In genomic region chr5:4104341-4105040, GRCm38 (mm10) we compare ENCODE assay signal across 8 mouse cellular contexts. TPM values are rescaled to one million over a fixed set of nuclear protein-coding genes. Genes with fewer than 3 reads are reported as not detected.
DNase-seq lines count a peak whose midpoint lies in the region; ATAC-seq and TF ChIP-seq lines count a peak whose summit lies in the region.

Gene Cyp51, minus strand, starts transcription at chr5:4104746.

- H3K36me3 ChIP-seq in forebrain, embryonic 10.5 days (replicated peaks) = peaks cover 33% of the 10 kb centered on the region
- H3K36me3 ChIP-seq in heart, embryonic 15.5 days = peaks cover 21% of the 10 kb centered on the region
- H3K36me3 ChIP-seq in liver, embryonic 14.5 days (replicated peaks; ENCODE audit: control insufficient read depth, insufficient read depth, low read depth) = peaks cover 5% of the 10 kb centered on the region
- peaks cover 9% of the 10 kb centered on the region for H3K36me3 ChIP-seq in neural tube, embryonic 11.5 days (ENCODE audit: control insufficient read depth, insufficient read depth, low read length)
- H3K36me3 ChIP-seq in stomach, postnatal 0 days (ENCODE audit: control insufficient read depth, insufficient read depth, low read length) = peaks cover 7% of the 10 kb centered on the region

- no peak for TF ChIP-seq CTCF in liver, embryonic 14.5 days (IDR thresholded peaks at IDR 0.05; ENCODE audit: low read depth)
- TF ChIP-seq CTCF in stomach, postnatal 0 days (IDR thresholded peaks at IDR 0.05; ENCODE audit: low read depth) = peak; percentile 8; the same call in 1 of the 2 replicates

- H3K4me3 ChIP-seq in forebrain, embryonic 10.5 days = peak within 1 kb of the TSS; percentile 89
- peak within 1 kb of the TSS; percentile 67 for H3K4me3 ChIP-seq in heart, embryonic 15.5 days
- peak within 1 kb of the TSS; percentile 86 for H3K4me3 ChIP-seq in liver, embryonic 14.5 days (ENCODE audit: insufficient read depth in 1 of 2, low read depth in 2 of 2, low read length in 2 of 2)
- peak within 1 kb of the TSS; percentile 97 for H3K4me3 ChIP-seq in neural tube, embryonic 11.5 days (ENCODE audit: low read depth, low read length)
- peak within 1 kb of the TSS; percentile 96 for H3K4me3 ChIP-seq in stomach, postnatal 0 days (ENCODE audit: low read depth, low read length)

- H3K4me1 ChIP-seq in forebrain, embryonic 10.5 days = peaks cover 22% of the 10 kb centered on the region
- peaks cover 8% of the 10 kb centered on the region for H3K4me1 ChIP-seq in heart, embryonic 15.5 days (replicated peaks)
- H3K4me1 ChIP-seq in liver, embryonic 14.5 days (replicated peaks; ENCODE audit: control insufficient read depth in 2 of 2, insufficient read depth in 2 of 2, low read length in 1 of 2) = peaks cover 0 to 4% of the 10 kb centered on the region in 2 experiments; a peak in 2 of 4 replicates
- H3K4me1 ChIP-seq in neural tube, embryonic 11.5 days (ENCODE audit: control insufficient read depth, insufficient read depth, low read length) = peaks cover 8% of the 10 kb centered on the region; the same call in 1 of the 2 replicates
- no peaks in the 10 kb centered on the region; the same call in 1 of the 2 replicates for H3K4me1 ChIP-seq in stomach, postnatal 0 days (replicated peaks; ENCODE audit: control insufficient read depth, insufficient read depth)

- H3K9me3 ChIP-seq in forebrain, embryonic 10.5 days = peaks cover 5% of the 10 kb centered on the region; the same call in 1 of the 2 replicates
- no peaks in the 10 kb centered on the region for H3K9me3 ChIP-seq in heart, embryonic 15.5 days (replicated peaks)
- H3K9me3 ChIP-seq in liver, embryonic 14.5 days (ENCODE audit: control insufficient read depth, low read length) = no peaks in the 10 kb centered on the region
- H3K9me3 ChIP-seq in neural tube, embryonic 11.5 days (ENCODE audit: control insufficient read depth, low read length) = no peaks in the 10 kb centered on the region
- H3K9me3 ChIP-seq in stomach, postnatal 0 days (ENCODE audit: control insufficient read depth, low read length) = no peaks in the 10 kb centered on the region

- peak within 1 kb of the TSS; percentile 78 for H3K9ac ChIP-seq in heart, embryonic 15.5 days
- H3K9ac ChIP-seq in liver, embryonic 14.5 days (replicated peaks) = peak within 1 kb of the TSS; percentile 62
- peak within 1 kb of the TSS; percentile 80 for H3K9ac ChIP-seq in neural tube, embryonic 11.5 days (ENCODE audit: low read length)
- peak within 1 kb of the TSS; percentile 79 for H3K9ac ChIP-seq in stomach, postnatal 0 days (ENCODE audit: low read length)

- H3K4me2 ChIP-seq in heart, embryonic 15.5 days = peak within 1 kb of the TSS; percentile 90
- H3K4me2 ChIP-seq in liver, embryonic 14.5 days (ENCODE audit: low read depth) = peak within 1 kb of the TSS; percentile 80
- peak within 1 kb of the TSS; percentile 73 for H3K4me2 ChIP-seq in neural tube, embryonic 11.5 days (ENCODE audit: low read depth)
- peak within 1 kb of the TSS; percentile 94 for H3K4me2 ChIP-seq in stomach, postnatal 0 days (replicated peaks; ENCODE audit: low read depth)

- no peak for TF ChIP-seq EP300 in liver, embryonic 14.5 days (IDR thresholded peaks at IDR 0.05; ENCODE audit: low read depth)
- no peak for TF ChIP-seq EP300 in stomach, postnatal 0 days (optimal IDR thresholded peaks at IDR 0.05)

- peak; percentile 91 for ATAC-seq in CD4-positive, CD25-positive, alpha-beta regulatory T cell, adult 4 months
- ATAC-seq in heart, embryonic 15.5 days (replicated peaks; ENCODE audit: insufficient number of reproducible peaks, insufficient read depth, low FRiP score, low read depth) = peak; percentile 97
- peak; percentile 98 for ATAC-seq in liver, embryonic 14.5 days (ENCODE audit: insufficient read depth)
- ATAC-seq in neural tube, embryonic 11.5 days (ENCODE audit: insufficient read depth, low FRiP score, low TSS enrichment) = peak; percentile 98
- peak; percentile 99 for ATAC-seq in stomach, postnatal 0 days (ENCODE audit: low FRiP score, low TSS enrichment)

- WGBS in forebrain, embryonic 10.5 days = under 1% methylated on average over 57 of the region's 59 CpGs
- WGBS in heart, embryonic 15.5 days = under 1% methylated on average over 59 of the region's 59 CpGs
- under 1% methylated on average over 59 of the region's 59 CpGs for WGBS in liver, embryonic 14.5 days (ENCODE audit: insufficient replicate concordance)
- WGBS in neural tube, embryonic 11.5 days = under 1% methylated on average over 59 of the region's 59 CpGs
- WGBS in stomach, postnatal 0 days = under 1% methylated on average over 58 of the region's 59 CpGs

- peak within 1 kb of the TSS; percentile 97 for H3K27ac ChIP-seq in forebrain, embryonic 10.5 days
- H3K27ac ChIP-seq in heart, embryonic 15.5 days = peak within 1 kb of the TSS; percentile 92
- H3K27ac ChIP-seq in liver, embryonic 14.5 days = peak within 1 kb of the TSS; percentile 44
- H3K27ac ChIP-seq in neural tube, embryonic 11.5 days (ENCODE audit: low read depth, low read length) = peak within 1 kb of the TSS; percentile 96
- peak within 1 kb of the TSS; percentile 93 for H3K27ac ChIP-seq in stomach, postnatal 0 days (replicated peaks)

- peak; percentile 80 for DNase-seq in c-Kit-negative CD71-positive TER-119-positive erythroid progenitor cells, embryonic 14.5 days (ENCODE audit: low read depth, low spot score)
- peak; percentile 91 for DNase-seq in forebrain, embryonic 10.5 days (ENCODE audit: extremely low spot score, low spot score)
- peak; percentile 88 to 96 for DNase-seq in kidney, postnatal 25 days
- peak; percentile 76 to 82 (median 78) for DNase-seq in liver, embryonic 14.5 days (ENCODE audit: low read depth in 3 of 3, low spot score in 3 of 3)
- DNase-seq in neural tube, embryonic 11.5 days (ENCODE audit: low spot score) = peak; percentile 94
- DNase-seq in stomach, postnatal 0 days (ENCODE audit: low spot score) = peak; percentile 93

- H3K27me3 ChIP-seq in forebrain, embryonic 10.5 days (ENCODE audit: poor library complexity, severe bottlenecking) = no peaks in the 10 kb centered on the region
- no peaks in the 10 kb centered on the region for H3K27me3 ChIP-seq in heart, embryonic 15.5 days
- no peaks in the 10 kb centered on the region for H3K27me3 ChIP-seq in liver, embryonic 14.5 days (ENCODE audit: control insufficient read depth, insufficient read depth, low read length)
- no peaks in the 10 kb centered on the region for H3K27me3 ChIP-seq in neural tube, embryonic 11.5 days (ENCODE audit: control insufficient read depth, insufficient read depth, low read length)
- H3K27me3 ChIP-seq in stomach, postnatal 0 days (ENCODE audit: control insufficient read depth, insufficient read depth, low read length) = no peaks in the 10 kb centered on the region

RNA-seq across cellular contexts. Expression of gene Cyp51, which starts in this region (rescaled TPM):
- polyA plus RNA-seq in CD4-positive, CD25-positive, alpha-beta regulatory T cell, adult 4 months (2017; shearing (Covaris generic)) = 10 to 100 TPM; 46.1 to 51.8 TPM
- polyA plus RNA-seq in forebrain, embryonic 10.5 days (2016; fragmentation: Nextera tagmentation; extraction: Ambion mirVana) = 126 and 128 TPM in 2 replicates
- 21.7 and 31.3 TPM in 2 replicates for polyA plus RNA-seq in heart, embryonic 15.5 days (2015; fragmentation: Nextera tagmentation; extraction: Ambion mirVana)
- polyA plus RNA-seq in liver, embryonic 14.5 days (2012; rRNA removed) = 21.0 and 39.3 TPM in 2 replicates
- polyA plus RNA-seq in liver, embryonic 14.5 days (2014; fragmentation: Nextera tagmentation; extraction: Ambion mirVana) = 49.7 and 55.7 TPM in 2 replicates
- polyA plus RNA-seq in neural tube, embryonic 11.5 days (2014; fragmentation: Nextera tagmentation; extraction: Ambion mirVana) = 164 TPM in 2 replicates
- polyA plus RNA-seq in stomach, postnatal 0 days (2015; fragmentation: Nextera tagmentation; extraction: Ambion mirVana) = 61.1 and 65.8 TPM in 2 replicates

Comparison
In these comparisons a context has a peak if more than half of its experiments do, and no peak if none do; other contexts are left out.
1. Peak in every context shown above with its lines: DNase-seq, ATAC-seq, H3K4me3 ChIP-seq and H3K27ac ChIP-seq.
2. H3K27ac ChIP-seq: peak in every context shown above with its lines; median percentile 97 in forebrain, embryonic 10.5 days; 96 in neural tube, embryonic 11.5 days; 93 in stomach, postnatal 0 days; 92 in heart, embryonic 15.5 days; 44 in liver, embryonic 14.5 days.